Mouse (Mus musculus) CD4-positive helper T cell, adult 2 months (primary cell): ENCODE measurements around the gene Dcaf5.

Experiments used
- DNase-seq: peaks from one replicate; pipeline ENCODE4 v3.0.0-alpha.2; 2012; ENCODE audit warnings: low read depth, missing footprints, low spot score

Gene Dcaf5

DNA sequence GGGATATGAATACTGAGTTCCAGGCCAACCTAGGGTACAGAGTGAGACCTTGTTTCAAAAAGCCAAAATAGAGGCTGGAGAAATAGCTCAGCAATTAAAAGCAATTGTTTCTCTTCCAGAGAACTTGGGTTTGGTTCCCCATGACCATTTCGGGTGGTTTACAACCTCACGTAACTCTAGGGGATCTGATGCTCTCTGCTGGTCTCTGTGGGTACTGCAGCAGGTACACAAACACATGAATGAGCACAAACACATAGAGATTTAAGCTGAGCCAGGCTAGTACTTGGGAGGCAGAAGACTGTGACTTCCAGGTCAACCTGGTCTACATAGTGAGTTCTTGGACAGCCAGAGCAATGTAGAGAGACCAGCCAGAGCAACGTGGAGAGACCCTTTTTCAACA is 28.6 kb downstream of the Dcaf5 start:
- peak; percentile 56 for DNase-seq

- DNase-seq = peak; percentile 48
These were observed 29.8 kb downstream of the Dcaf5 start for GRCm38 (mm10) chr12:80406650-80407049.

- DNase-seq = no peak
These were observed 32.3 kb downstream of the Dcaf5 start for GRCm38 (mm10) chr12:80404139-80404538.

DNA sequence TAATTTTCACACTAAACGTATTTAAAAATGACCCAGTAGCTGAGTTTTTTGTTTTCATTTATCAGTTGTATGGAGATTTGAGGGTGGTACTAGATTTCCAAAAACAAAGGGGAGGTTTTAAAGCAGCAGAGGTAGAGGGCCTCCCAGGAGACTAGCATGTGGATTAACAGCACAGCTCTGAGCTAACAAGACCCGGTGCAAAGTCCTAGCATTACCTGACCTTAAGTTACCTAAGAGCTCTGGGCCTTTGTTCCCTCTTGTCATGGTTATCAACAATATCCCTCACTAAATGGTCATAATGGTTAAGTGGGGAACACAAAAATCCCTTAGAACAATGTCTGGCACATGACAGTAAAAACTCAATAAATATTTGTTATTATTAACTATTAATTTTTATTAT is 37.3 kb downstream of the Dcaf5 start:
- DNase-seq = no peak

GRCm38 (mm10) chr12:80396397-80396796 is 40.0 kb downstream of the Dcaf5 start:
- no peak for DNase-seq

GRCm38 (mm10) chr12:80395270-80395669 is 41.1 kb downstream of the Dcaf5 start:
- DNase-seq = no peak

DNA sequence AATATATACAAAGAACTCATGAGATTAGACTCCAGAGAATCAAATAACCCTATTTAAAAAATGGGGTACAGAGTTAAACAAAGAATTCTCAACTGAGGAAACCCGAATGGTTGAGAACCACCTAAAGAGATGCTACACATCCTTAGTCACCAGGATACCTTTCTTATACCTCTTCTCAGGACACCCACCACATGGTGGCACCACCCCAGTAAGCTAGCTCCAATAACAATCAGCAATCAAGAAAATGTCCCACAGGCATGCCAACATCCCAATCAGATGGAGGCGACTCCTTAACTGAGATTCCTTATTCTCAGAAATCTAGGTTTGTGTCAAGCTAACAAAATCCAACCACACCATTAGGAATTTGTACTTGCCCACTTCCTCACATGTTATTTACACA is 42.4 kb downstream of the Dcaf5 start:
- no peak for DNase-seq

DNA sequence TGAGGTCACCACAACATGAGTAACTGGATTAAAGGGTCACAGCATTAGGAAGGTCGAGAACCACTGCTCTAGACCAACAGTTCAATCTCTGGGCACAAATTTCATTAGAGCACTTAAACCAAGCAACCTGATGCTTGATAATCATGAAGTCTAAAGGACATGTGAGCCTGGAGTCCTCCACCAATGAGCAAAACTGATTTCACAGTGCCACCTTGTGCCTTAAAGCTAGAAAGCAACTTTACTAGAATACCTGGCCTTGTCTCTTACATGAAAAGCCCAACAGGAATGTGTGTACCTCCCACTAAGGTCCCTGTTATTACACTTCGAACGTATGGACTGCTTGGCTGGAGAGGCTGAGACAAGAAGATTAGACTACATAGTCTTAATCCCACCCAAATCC is 47.0 kb downstream of the Dcaf5 start:
- peak; percentile 24 for DNase-seq

- no peak for DNase-seq
These were observed 49.1 kb downstream of the Dcaf5 start for GRCm38 (mm10) chr12:80387326-80387725.

GRCm38 (mm10) chr12:80385361-80385760 is 51.0 kb downstream of the Dcaf5 start:
- no peak for DNase-seq

GRCm38 (mm10) chr12:80383478-80383877 is 52.9 kb downstream of the Dcaf5 start:
- no peak for DNase-seq

DNA sequence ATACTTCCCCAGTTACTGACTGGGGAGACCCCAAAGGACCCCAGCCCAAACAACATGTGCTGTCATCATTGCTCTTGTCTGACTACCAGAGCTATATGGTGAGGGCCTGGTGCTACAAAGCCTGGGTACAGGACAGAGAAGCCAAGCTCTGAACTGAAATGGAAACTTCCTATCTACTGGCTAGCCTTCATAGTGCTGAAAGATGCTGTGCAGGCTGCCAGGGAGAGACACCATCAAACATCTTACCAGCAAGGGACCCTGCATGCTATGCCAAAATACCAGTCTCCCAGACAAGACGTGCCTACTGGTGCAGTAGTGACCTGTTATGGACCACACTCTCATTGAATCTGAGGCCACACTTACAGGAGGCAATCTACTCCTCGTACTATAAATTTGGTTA is 53.6 kb downstream of the Dcaf5 start:
- no peak for DNase-seq

GRCm38 (mm10) chr12:80379831-80380457 is 56.5 kb downstream of the Dcaf5 start:
- DNase-seq = no peak

DNA sequence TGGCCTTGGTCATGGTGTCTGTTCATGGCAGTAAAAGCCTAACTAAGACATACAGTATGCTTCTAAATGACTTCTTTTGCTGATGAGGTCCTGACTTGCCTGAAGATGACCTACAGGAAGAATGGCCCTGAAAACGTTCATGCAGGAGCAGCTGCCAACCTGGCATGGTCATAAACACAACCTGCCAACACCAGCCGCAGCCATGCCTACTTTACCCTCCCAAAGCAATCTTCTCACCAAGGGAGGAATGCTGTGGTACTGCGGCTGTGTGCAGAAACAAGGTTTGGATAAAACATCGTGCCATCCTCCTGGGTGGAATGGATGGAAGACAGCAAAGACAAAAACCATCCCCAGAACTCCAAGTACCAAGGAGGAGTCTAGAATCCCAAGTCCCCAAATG is 57.0 kb downstream of the Dcaf5 start:
- DNase-seq = no peak

DNA sequence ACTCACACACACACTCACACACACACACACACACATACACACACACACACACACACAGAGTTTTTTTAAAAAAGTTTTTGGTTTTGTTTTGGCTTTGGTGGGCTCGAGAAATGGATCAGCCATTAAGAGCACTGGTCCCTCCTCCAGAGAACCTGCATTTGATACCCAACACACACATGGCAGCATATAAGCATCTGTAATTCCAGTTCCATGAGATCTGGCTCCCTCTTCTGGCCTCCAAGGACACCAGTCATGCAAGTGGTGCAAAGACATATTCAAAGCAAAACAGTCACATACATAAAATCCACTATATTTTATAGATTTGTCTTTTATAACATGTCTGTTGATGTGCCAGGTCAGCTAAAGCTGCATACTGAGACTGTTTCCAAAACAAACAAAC is 58.8 kb downstream of the Dcaf5 start:
- DNase-seq = peak; percentile 39

DNA sequence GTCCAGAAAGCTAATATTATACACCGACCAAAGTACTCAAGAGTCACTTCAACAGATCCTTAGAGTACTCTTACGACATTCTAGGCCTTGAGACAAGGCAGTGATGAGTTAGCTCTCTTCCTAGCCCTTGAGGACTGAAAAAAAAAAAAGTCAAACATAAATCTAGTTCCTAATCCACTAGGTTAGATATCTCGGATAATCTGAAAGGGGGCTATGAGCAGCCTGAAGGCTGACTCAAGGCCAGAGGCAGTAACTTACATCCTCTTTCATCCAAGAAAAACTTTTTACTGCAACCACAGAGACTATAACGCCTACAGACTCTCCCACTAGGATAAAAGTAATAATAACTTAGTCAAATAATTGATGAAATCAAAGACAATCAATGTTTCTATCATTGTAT is 60.7 kb downstream of the Dcaf5 start:
- DNase-seq = no peak

DNA sequence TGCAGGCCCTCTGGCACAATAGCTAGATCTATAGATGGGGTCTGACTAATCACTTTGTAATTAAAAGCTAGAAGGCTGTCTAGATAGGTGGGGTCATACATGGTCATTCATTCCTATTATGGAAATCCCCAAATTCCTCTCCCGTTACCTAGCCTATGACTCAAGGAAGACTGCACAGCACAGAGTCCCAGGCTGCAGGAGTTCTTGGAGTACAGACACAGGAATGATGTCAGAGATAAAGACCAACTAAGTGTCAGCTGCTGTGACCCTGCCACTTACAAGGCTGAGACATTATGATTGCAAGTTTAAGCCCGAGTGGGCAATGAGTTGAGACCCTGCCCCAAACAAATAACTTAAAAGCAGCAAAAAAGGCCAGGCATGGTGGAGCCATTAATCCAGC is 61.7 kb downstream of the Dcaf5 start:
- DNase-seq = no peak

DNA sequence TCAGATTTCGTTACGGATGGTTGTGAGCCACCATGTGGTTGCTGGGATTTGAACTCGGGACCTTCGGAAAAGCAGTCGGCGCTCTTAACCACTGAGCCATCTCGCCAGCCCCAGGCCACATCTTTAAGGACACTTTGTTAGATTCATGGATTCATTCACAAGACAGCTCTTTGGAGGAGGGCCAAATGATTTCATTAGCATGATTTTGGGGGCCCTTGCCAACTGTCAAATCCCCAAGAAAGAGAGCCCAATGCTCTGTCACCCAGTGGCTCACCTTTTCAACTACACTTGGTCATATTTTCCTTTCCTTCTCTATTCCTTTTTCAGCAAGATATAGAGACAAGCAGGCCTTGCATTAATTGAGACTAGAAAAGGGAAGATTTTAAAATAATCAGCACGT is 63.5 kb downstream of the Dcaf5 start:
- no peak for DNase-seq

- DNase-seq = no peak
These were observed 69.2 kb downstream of the Dcaf5 start for GRCm38 (mm10) chr12:80367227-80367626.

DNA sequence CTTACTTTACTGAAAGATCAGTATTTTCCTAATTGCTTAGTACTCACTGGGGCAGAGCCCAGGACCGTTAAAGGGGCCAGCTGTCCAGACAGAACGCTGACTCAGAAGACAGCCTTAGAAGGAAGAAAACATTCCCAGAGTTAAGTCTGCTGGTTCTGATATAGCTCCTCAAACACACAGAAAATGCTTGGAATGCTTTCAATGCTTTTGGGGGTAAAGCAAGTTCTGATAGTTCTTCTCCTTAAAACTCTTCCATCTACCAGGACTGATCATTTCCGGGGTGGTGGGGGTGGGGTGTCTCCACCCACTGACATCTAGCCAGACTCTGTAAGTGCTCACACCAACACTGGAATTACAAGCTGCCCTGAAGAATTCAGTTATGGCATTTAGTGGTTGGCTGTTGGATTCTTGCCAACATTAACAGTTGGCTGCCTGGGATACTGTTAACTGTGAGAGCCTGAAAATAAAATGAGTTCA is 70.4 kb downstream of the Dcaf5 start:
- no peak for DNase-seq

- no peak for DNase-seq
These were observed 71.1 kb downstream of the Dcaf5 start for GRCm38 (mm10) chr12:80365345-80365744.

DNA sequence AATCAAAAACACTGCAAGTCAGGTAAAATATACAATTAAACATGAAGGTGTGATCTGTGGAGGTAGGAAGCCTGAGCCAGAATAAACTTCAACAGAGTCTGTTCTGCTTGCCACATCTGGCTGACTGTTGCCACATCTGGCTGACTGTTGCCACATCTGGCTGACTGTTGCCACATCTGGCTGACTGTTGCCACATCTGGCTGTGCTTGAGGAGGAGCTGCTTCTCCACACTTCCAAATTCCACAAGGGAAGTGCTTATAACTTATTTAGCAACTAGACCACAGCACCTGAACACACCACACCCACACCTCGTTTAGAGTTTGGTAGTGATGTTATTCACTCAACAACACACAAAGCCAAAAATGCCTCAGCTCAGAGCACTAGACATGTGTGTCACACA is 74.7 kb downstream of the Dcaf5 start:
- DNase-seq = no peak

DNA sequence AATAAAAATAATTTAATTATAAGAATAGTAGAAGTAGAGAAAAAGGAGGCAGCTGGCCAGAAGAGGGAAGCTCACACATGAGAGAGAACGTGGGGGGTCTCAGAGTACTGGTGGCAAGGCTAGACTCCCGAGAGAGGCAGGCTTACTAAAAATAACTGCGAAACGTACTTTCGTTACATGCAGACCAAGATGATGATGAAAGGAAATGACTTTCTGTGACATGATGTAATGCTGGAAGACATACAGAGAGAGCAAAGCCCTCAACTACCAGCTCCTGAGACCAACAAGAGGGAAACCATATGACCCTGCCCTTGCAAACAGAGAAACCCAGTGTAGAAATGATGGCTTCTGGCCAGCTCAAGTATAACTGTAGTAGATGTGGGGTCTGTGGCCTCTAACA is 76.1 kb downstream of the Dcaf5 start:
- no peak for DNase-seq

DNA sequence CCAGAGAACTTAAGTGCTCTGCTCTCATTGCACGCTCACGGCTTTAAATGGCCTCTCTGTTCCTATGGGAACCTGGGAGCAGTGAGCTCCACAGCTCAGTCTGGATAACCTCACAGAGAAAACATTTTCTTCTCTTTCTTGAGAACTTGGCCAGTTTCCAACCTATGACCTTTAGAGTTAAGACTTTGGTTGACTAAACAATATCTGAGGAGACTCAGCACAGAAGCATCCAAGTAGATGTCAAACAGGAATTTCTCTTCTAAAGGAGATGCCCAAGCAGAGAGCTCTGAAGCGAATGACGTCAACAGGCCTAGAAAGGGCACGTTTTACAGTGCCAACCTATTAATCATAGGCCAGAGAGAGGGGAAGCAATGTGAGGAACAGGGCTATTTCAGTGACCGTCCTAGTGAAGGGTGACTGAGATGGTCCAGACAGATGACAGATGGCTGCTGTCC is 91.6 kb downstream of the Dcaf5 start:
- no peak for DNase-seq
